Mouse (Mus musculus): ENCODE data around the gene Cachd1.

DNA sequence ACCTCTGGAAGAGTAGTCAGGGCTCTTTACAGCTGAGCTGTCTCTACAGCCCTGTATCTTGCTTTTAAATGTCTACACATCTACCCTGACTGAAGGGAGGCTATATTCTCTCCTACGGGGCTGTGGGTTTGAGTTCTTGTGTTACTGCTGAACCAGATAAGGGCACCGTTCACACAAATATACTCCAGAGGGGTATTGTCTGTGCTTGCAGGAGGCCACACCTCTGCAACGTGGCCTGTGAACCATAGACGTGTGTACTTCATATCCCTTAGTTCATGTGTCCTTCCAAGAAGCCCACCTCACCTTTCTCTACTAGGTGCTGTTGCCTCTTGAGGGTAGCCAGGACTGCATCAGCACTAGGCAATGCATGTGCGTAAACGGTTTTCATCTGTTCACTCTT is 215.6 kb downstream of the Cachd1 start:
- no peak for TF ChIP-seq CTCF (IDR thresholded peaks at IDR 0.05; ENCODE audit: low read depth, low read length)
- TF ChIP-seq GATA1 (IDR thresholded peaks at IDR 0.05; ENCODE audit: borderline replicate concordance, low read length), result no peak
- TF ChIP-seq POLR2AphosphoS5 (IDR thresholded peaks at IDR 0.05; ENCODE audit: insufficient replicate concordance, low read depth, low read length), result no peak
- TF ChIP-seq TAL1 (conservative IDR thresholded peaks at IDR 0.05; ENCODE audit: low read depth, low read length), result no peak
- no peak for TF ChIP-seq GATA2 (IDR thresholded peaks at IDR 0.05; ENCODE audit: borderline replicate concordance, low read depth, low read length)

All from G1E (cell line).